Mouse (Mus musculus): ENCODE measurements around the gene Mbd6.
A peak's percentile ranks its signal among the peaks of the same experiment; 100 is the strongest.
"Not testable (repeated sequence)": the region's sequence is repeated elsewhere in the genome, so short reads cannot be mapped to it uniquely, and the experiment has no call there.

Mbd6 gene

DNA sequence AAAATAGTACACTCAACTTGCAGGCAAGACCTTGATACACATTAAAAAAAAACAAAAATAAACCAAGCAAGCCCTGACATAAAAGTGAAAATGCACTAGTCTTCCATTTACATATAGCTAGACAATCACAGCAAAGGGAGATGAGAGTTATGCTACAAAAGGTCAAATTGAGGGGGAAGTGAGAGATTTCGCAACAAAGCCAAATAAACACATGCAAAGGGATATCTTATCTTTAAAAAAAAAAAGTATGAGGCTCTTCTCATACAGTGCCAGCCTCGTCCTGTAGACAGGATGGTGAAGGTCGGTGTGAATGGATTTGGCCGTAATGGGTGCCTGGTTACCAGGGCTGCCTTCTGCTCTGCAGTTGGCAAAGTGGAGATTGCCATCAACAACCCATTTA lies 24.0 kb upstream of the Mbd6 start:
- DNase-seq (ENCODE audit: low read depth) = no peak

DNA sequence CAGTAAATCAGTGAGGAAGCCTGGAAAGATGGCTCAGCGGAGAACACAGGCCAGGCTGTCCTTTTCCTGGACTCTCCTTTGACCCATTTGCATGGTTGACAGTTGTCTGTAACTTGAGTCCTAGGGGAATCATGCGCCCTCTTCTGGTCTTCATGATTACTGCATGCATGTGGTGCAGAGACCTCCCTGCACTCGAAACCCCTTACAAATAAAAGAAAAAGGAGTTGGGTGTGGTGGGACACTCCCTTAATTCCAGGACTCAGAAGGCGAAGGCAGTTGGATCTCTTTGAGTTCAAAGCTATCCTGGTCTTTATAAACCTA lies 23.5 kb upstream of the Mbd6 start:
- DNase-seq (ENCODE audit: low read depth) = peak; percentile 92

DNA sequence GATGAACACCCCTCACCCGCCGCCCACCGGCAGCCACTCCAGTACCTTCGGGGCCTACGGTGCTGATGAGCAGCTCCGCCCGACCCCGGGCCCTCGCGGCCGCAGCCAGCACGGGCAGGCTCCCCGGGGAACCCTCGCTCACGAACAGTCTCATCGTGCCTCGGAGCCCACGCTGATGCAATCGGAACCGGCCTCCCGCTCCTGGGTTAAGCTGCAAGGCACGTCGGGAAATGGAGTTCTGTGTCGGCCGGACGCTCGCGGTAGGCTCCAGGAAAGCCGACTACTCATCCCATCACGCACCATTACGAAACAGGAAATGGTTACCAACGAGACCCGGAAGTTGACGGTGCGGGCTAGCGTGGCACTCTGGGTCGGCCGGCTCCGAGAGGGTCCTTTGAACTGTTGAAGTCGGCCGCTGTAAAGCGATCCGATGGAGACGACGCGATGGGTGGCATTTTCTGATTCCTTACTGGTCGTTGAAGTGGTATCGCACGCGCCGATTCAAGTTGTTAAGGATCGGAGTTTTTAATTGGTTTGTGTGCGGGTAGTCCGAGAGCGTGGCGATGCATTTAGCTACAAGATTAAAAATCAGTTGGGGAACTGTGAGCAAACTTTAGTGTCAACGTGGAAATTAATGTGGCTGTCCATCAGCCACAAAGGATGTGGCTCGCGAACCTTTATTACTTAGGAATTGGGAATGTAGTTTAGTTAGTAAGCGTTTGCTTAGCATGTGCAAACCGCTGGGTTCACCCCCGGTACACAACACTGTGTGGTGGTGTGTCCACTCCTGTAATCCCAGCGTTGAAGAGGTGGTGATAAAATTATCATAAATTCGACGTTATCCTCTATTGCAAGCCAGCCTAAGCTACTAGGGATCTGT lies 22.9 kb upstream of the Mbd6 start, which contains the start of gene Mars:
Gene Mars (minus strand): TSS at position 311 of the 880 bp plus-strand sequence.
- peak; percentile 94 for DNase-seq (ENCODE audit: low read depth)

DNA sequence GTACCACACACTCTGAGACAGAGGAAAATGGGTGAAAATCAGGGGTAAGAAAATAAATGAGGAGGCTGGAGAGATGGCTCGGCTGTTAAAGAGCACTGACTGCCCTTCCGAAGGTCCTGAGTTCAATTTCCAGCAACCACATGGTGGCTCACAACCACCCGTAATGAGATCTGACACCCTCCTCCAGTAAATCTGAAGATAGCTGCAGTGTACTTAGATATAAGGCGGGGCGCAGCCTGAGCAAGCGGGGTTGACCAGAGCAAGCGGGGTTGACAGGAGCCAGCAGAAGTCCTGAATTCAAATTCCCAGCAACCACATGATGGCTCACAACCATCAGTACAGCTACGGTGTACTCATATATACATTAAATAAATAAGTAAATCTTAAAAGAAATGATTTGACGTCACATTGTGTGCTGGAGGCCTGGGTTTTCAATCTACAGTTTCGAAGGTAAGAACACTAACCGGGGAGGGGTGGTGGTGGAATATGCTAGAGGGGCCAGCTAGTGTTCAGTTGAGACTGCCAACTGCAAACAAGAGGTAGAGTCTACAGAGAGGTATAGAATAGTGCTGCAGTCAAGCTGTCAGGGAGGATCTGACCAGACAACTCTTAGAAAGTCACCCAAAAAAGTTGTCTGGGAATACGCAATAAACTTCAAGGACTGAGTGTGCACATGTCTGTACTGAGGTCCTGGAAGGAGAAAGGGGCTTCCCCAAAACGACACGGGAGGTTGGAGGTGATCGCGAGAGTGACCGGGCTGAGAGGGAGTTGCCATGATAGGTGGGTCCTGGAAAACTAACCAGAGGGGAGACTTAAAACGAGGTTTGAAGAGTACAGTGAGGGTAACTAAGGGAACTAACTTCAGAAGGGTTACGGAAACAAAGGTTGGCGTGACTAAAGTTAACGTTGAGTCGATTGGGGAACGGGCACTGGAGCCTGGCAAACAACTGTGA lies 22.0 kb upstream of the Mbd6 start:
- no peak for DNase-seq (ENCODE audit: low read depth)

DNA sequence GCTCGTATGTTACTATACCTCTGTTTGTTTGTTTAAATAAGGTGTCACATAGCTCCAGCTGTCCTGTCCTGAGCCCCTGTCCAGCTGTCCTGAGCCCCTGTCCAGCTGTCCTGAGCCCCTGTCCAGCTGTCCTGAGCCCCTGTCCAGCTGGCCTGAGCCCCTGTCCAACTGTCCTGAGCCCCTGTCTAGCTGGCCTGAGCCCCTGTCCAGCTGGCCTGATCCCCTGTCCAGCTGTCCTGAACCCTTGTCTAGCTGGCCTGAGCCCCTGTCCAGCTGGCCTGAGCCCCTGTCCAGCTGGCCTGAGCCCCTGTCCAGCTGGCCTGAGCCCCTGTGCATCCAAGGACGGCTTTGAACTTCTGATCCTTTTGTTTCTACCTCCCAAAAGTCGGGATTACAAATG lies 20.3 kb upstream of the Mbd6 start:
- not testable (repeated sequence) for DNase-seq (ENCODE audit: low read depth)

DNA sequence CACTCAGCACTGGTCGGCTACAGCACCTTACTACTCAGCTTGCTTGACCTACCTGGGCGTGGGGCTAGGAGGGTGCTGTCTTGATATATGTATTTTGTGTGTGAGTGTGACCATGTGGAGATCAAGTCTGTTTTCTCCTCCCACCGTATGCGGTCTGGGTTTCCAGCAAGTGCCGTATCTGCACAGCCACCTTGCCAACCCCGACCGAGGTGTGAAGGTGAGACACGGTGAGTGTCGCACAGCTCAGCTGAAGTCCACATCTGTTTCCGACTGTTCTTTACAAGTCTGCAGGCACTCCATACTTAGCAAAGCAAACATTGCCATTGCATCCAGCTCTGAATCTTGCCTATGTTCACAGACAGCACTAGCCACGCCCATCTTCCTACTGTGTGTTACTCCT lies 14.3 kb upstream of the Mbd6 start:
- DNase-seq (ENCODE audit: low read depth) = no peak

DNA sequence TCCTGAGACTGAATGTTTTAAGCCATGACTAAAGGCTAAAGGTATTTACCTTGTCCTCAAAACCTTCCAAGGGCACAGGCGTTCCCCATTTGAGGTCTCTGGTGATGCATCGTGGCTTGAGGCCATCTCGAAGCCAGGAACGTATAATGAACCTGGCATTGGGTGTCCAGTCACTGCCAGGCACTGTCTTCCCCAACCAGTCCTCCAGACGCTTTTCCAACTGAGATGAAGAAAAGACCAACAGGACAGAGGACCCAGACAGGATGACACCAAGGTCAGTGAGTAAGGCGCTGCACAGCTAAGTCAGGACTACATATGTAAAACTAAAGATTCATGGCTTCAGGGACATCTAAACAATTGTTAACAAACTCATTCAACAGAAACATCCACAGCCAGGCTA lies 11.5 kb upstream of the Mbd6 start:
- DNase-seq (ENCODE audit: low read depth) = no peak

DNA sequence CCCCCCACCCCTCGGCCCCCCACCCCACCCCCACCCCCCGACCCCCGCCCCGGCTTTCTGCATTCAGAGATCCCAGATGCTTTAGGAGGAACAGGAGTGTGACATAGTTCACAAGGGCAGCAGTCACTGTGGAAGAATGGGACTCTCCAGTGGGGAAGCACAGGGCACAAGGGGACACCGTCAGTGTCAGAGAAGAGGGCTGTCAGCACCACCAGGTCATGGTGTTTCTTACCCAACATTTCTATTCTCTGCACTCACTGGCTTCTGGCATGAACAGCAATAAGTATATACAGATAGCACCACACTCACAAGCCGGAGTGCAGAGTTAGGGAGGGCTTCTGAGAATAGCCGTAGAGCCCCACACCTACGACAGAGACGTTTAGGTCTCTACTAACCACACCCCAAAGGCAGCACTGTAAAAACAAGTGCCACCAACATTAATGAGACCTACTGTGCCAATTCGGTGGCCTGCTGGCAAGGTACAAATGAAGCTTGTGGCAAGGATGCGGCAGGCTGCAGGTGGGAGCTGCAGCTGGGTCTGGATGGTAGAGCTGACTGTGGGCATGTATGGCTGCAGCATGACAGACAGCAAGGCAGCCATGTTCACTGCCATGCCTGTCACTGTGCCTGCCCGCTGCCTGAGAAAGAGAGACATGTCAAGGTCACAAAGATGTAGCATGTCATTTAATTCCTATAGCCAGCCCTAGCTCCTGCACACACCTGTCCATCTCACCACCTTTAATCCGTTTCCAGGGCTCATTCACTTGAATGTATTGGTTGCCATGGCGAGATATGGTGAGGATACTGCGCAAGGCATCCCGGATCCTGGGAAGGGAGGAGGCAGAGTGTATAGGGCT lies 8.4 kb upstream of the Mbd6 start:
- DNase-seq (ENCODE audit: low read depth) = no peak

DNA sequence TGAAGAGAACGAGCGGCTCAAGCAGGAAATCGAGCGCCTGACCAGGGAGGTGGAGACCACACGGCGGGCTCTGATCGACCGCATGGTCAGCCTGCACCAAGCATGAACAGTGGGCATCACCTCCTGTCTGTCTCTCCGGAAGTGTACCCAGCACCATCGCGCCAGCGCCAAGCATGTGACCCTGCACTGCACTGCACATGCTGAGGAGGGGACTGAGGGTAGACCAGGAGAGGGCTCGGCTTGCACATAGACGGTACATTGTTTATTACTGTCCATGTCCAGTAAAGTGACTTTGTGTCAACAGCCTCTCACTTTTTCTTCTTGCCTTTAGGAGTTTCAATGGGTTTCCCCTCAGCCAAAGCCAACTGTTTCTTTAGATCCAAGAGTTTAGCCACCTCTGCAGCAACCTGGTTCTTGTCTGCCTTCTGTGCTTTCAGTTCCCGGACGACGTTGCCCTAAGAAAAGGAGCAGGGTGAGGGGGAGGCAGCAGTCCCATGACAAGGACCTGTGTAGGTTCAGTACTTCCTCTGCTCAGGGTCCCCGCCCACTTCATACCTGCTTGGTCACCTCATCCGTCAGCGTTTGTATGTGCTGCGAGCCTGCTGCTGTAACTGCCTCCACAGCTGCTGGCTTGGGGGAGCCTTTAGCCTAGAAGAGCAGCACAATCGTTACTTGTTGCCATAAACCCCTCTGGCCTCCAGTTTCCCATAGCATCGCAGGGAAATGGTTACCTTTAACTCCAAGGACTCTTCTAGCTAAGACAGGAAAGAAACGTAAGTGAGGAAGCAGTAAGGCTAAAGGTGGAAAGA lies 7.4 kb upstream of the Mbd6 start:
- no peak for DNase-seq (ENCODE audit: low read depth)

DNA sequence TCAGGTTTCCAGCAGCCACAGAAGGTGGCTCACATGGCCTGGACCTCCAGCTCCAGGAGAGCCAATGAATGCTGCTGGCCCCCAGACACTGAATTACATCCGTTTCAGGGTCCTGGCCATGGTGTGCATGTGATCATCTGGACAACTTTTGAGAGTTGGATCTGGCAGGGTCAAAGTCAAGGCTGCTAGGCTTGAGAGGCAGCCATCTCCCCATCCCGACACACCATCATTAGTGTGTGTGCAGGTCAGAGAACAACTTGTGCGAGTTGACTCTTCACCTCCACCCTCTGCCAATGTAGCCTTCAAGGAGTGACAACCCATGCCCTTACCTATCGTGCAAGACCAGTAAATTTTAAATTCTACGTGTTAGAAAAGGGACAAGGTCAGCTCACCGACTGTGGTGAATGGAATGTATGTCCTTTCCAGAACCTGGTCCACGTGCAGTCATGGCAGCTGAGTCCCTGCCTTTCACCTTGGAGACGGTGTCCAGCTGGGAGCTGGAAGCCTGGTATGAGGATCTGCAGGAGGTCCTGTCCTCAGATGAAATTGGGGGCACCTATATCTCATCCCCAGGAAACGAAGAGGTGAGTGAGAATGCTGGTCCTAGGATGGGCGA lies 6.2 kb upstream of the Mbd6 start:
- DNase-seq (ENCODE audit: low read depth) = no peak

DNA sequence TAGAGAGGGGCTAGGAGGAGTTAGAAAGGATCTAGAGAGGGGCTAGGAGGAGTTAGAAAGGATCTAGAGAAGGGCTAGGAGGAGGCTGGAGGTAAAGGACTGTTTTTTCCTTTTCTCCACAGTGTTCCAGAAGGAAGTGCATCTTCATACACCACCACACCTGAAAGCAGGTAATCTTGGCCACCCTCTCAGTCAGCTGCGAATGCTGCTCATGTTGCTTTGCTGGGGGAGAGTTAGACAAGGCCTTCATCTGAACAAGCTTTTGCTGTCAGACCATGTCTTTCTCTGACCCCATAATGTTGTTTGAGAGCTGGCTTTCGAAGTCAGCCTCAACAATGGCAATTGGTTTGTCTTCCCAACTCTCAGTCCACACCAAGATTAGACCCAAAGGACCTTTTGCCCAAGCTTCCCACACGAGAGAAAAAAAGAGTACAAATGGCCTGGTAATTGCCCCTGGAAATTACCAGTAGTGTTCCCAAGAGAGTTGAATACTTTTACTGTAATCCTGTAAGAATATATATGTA lies 4.8 kb upstream of the Mbd6 start:
- no peak for DNase-seq (ENCODE audit: low read depth)

DNA sequence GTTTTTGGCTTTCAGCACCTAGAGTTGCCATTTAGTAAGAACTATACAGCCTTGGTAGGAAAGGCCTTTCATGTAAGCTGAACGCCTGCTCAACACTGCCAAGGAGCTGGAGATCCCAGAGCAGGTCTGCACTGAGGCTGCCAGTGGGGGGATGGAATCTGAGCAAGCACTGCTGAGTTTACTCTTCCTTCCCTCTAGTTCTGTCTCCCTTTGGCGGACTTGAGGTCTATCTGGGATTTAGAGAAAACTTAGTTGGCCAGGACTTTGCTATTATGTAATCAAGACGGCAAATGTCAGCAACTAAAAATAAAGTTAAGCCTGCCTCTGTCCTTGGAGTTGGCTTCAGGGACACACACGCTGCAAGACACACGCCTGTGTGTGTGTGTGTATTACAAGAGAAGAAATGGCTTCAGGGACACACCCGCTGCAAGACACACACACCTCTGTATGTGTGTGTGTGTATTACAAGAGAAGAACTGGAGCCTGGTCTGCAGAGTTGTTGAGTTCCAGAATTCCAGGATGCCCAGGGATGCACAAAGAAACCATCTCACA lies 4.2 kb upstream of the Mbd6 start:
- DNase-seq (ENCODE audit: low read depth) = no peak

DNA sequence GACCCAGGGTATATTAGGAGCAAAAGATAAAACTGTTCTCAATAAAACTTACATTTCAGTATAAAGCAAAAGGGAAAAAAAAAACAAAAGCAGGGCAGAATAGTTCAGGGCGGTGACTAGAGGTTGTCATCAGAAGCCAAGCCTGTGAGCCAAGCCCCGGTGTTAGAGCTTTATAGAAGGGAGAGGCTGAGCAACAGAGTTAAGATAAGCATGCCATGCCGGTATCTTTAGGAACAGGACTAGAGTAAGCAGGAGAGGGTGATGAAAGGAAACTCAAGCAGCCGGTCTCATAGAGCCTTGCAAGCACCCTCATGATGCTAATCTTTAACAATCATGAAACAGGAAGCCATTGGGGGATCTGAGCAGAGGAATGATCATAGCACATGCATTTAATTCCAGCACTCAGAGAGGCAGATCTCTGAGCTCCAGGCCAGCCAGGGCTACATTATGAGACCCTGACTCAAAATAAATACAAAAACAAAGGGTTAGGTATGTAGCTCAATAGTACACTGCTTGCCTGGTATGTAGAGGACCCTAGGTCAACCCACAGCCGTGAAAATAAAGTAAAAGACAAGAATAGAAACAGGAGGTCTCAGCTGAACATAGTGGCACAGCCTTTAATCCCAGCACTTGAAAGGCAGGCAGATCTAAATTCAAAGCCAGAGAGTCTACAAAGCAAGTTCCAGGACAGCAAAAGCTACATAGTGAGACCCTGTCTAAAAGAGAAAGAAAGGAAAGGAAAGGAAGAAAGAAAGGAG lies 3.2 kb upstream of the Mbd6 start:
- peak; percentile 57 for DNase-seq (ENCODE audit: low read depth)

DNA sequence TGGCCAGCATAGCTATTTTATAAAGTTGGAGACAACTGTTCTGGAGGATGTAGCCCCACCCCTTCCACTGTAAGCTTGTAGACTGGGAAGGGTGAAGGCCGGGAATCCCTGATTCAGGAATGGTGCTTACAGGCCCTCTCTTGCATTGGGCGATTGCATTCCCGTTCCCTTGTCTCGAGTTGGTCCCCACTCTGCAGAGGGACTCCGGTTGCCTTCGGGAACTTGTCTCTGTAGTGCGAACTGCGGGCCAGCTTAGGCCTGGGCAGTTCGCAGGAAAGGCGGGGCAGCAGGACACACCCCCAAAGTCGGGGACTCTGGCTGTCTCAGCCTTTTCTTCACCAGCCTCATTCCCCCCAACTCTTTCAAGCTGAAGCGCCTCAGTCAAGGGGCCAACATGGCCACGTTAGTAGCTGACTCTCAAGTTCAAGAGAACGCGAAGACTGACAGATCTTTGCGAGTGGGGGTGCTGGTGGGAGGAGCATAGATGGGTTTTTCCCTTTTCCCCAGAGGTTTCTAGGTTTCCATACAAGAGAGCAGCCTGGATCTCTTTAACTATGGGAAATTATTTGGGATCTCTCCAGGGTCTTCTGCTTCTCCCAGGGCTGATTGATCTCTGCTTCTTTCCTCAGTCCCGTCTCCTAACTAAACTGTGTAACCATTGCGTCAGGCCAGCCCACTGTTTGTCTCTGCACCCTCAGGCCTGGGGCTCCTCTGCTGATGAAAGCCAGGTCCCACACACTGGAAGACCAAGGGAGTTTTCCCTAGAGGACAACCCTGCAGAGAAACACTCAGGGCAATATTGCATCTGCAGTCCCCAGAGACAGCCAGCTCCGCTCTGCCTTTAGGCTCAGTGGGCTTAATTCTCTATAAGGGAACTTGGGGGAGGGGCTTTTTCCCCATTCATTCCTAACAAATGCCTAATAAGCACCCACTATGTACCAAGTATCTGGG lies 2.4 kb upstream of the Mbd6 start:
- peak; percentile 75 for DNase-seq (ENCODE audit: low read depth)

DNA sequence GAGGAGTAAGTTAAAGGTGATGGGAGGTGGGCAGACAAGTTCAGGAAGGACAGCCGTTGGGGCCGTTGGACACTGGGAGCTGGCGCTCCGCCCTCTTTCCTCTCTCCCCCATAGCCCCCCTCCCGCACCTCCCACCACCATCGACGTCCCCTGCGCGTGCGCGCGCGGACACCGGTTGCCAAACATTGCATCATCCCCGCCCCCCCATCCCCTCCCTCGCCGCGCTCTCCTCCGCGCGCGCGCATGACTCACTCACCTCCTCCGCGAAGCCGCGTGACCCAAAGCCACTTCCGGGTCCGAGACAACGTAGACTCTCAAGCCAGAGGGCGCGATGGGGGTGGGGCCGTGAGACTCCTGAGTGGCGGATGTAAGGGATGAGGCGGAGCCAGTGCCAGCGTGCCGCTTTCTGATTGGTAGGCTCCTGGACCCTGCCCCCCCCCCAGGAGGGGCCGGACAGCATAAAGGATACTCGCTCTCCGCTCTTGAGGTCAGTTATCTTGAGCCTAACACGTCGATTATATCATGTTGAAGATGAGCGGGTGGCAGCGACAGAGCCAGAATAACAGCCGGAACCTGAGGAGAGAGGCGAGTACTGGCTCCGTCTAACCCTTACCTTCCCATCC lies 1.6 kb upstream of the Mbd6 start:
- DNase-seq (ENCODE audit: low read depth) = peak; percentile 99

DNA sequence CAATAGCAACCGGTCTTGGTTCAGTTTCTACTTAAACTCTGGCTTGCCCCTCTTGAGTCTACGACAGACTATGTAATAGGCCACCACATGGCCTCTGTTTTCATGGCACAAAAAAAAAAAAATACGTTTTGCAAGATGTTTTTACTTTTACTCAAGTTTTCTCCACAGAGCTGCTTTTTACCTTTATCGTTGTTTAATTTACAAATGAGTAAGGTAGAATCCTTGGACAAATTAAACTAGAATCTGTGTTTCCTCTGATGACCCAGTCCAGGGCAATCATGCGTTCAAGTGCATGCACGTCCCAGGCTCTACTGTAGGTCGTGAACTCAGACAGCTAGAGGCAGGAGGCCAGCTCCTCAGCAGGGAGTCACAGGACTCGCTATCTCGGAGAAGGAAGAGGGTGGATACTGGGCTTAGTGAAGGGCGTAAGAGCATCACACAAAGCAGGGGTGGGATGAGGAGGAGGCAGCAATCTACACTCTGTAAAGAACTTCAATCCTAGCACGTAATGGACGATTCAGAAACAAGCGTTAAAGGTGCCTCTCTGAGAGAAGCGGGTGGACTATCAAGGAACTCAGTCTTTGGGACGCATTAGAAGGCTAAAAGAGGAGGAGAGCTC lies 864 bp upstream of the Mbd6 start:
- peak; percentile 83 for DNase-seq (ENCODE audit: low read depth)

DNA sequence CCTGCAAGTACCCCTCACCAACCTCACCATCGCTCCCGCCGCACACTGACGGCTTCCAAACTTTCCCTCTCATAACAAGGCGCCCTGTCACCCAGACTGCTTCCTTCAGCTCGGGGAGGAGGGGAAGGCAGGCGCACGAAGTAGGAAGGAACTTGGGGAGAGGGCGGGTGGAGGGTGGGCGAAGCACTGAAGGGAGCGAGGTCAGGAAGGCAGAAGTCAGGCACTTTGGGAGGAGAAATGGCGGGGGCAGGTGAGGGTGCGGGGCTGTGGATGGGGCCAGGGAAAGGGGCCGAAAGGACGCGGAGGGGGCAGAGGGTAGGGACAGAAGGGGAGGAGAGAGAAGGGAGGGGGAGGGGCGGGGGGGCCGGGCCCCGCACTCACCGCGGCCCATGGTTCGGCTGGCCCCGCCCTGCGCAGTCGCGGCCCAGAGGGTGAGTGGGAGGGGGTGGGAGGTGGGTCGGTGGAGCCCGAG lies 454 bp downstream of the Mbd6 start:
- no peak for DNase-seq (ENCODE audit: low read depth)

All from naive thymus-derived CD4-positive, alpha-beta T cell, adult 2 months (primary cell).